Mouse (Mus musculus): ENCODE results near the gene Zfp609. TPM values are rescaled to one million over a fixed set of nuclear protein-coding genes. Genes with fewer than 3 reads are reported as not detected.

Gene Zfp609
- polyA plus RNA-seq (2014; fragmentation: Nextera tagmentation; extraction: Ambion mirVana), result 9.2 and 10.2 TPM in 2 replicates

- under 1% methylated on average over 57 of the region's 76 CpGs for WGBS
- H3K27ac ChIP-seq (replicated peaks; ENCODE audit: low read depth, low read length), result peak within 1 kb of the TSS; percentile 99
- H3K4me1 ChIP-seq (ENCODE audit: control insufficient read depth, insufficient read depth, low read length), result peaks cover 34% of the 10 kb centered on the region
These were observed at the start of gene Zfp609 for GRCm38 (mm10) chr9:65827344-65828015. Gene Zfp609, minus strand, starts transcription at chr9:65827564.

GRCm38 (mm10) chr9:65859656-65860055 is 32.3 kb upstream of the Zfp609 start:
- no peak overlapping the region for H3K4me3 ChIP-seq (replicated peaks; ENCODE audit: low read depth, low read length)
- WGBS, result 61% methylated on average over 1 of the region's 1 CpGs
- no peak overlapping the region for H3K27ac ChIP-seq (replicated peaks; ENCODE audit: low read depth, low read length)
- peaks cover 42% of the 10 kb centered on the region for H3K36me3 ChIP-seq (ENCODE audit: control insufficient read depth, insufficient read depth, low read length)
- no peak for DNase-seq
- H3K4me2 ChIP-seq (ENCODE audit: low read length), result no peak overlapping the region
- no peak overlapping the region for H3K9ac ChIP-seq (replicated peaks; ENCODE audit: low read length)
- no peaks in the 10 kb centered on the region for H3K4me1 ChIP-seq (ENCODE audit: control insufficient read depth, insufficient read depth, low read length)
- H3K27me3 ChIP-seq (ENCODE audit: control insufficient read depth, insufficient read depth, low read length), result no peaks in the 10 kb centered on the region
- ATAC-seq (ENCODE audit: low FRiP score, low TSS enrichment), result no peak
- no peaks in the 10 kb centered on the region for H3K9me3 ChIP-seq (ENCODE audit: control insufficient read depth, low read length)

More at GRCm38 (mm10) chr9:65827344-65828015, at the start of gene Zfp609:
- H3K9ac ChIP-seq (replicated peaks; ENCODE audit: low read length), result peak within 1 kb of the TSS; percentile 99
- ATAC-seq (ENCODE audit: low FRiP score, low TSS enrichment), result peak; percentile 82
- DNase-seq, result peak; percentile 98
- peak within 1 kb of the TSS; percentile 62 for H3K4me3 ChIP-seq (replicated peaks; ENCODE audit: low read depth, low read length)
- no peaks in the 10 kb centered on the region for H3K36me3 ChIP-seq (ENCODE audit: control insufficient read depth, insufficient read depth, low read length)
- H3K4me2 ChIP-seq (ENCODE audit: low read length), result peak within 1 kb of the TSS; percentile 76
- no peaks in the 10 kb centered on the region; the same call in 1 of the 2 replicates for H3K27me3 ChIP-seq (ENCODE audit: control insufficient read depth, insufficient read depth, low read length)
- no peaks in the 10 kb centered on the region for H3K9me3 ChIP-seq (ENCODE audit: control insufficient read depth, low read length)

DNA sequence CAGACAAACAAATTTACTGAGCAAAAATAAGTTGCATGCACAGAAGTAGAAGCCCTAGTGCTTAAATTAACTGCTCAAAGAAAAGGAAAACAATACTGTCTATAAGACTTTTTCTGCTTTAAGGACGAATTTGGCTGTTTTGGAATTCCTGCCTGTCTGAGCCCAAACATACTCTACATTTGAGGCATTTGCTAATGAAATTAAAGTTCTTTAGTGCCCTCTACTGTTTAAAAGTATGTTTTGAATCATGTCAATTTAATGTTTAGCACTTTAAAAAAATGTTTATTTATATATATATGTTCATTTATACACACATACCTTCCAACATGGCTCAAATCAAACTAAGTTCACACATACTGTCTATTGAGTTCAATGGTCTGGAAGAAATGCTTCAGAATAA is 22.8 kb upstream of the Zfp609 start:
- H3K4me2 ChIP-seq (ENCODE audit: low read length), result no peak overlapping the region
- H3K27me3 ChIP-seq (ENCODE audit: control insufficient read depth, insufficient read depth, low read length), result no peaks in the 10 kb centered on the region
- no peak overlapping the region for H3K27ac ChIP-seq (replicated peaks; ENCODE audit: low read depth, low read length)
- H3K36me3 ChIP-seq (ENCODE audit: control insufficient read depth, insufficient read depth, low read length), result peaks cover 27% of the 10 kb centered on the region
- no peak overlapping the region for H3K9ac ChIP-seq (replicated peaks; ENCODE audit: low read length)
- ATAC-seq (ENCODE audit: low FRiP score, low TSS enrichment) (no peak), DNase-seq (peak; percentile 77)
- WGBS, result 17% methylated on average over 1 of the region's 1 CpGs
- H3K4me3 ChIP-seq (replicated peaks; ENCODE audit: low read depth, low read length), result no peak overlapping the region
- H3K4me1 ChIP-seq (ENCODE audit: control insufficient read depth, insufficient read depth, low read length), result peaks cover 1% of the 10 kb centered on the region
- no peaks in the 10 kb centered on the region for H3K9me3 ChIP-seq (ENCODE audit: control insufficient read depth, low read length)

- no peak for ATAC-seq (ENCODE audit: low FRiP score, low TSS enrichment)
- H3K4me1 ChIP-seq (ENCODE audit: control insufficient read depth, insufficient read depth, low read length), result peaks cover 12% of the 10 kb centered on the region
- H3K27me3 ChIP-seq (ENCODE audit: control insufficient read depth, insufficient read depth, low read length), result no peaks in the 10 kb centered on the region
- no peaks in the 10 kb centered on the region for H3K9me3 ChIP-seq (ENCODE audit: control insufficient read depth, low read length)
- H3K4me3 ChIP-seq (replicated peaks; ENCODE audit: low read depth, low read length), result no peak overlapping the region
- no peak for DNase-seq
- no peak overlapping the region for H3K9ac ChIP-seq (replicated peaks; ENCODE audit: low read length)
- no peak overlapping the region for H3K4me2 ChIP-seq (ENCODE audit: low read length)
- peaks cover 19% of the 10 kb centered on the region for H3K36me3 ChIP-seq (ENCODE audit: control insufficient read depth, insufficient read depth, low read length)
- H3K27ac ChIP-seq (replicated peaks; ENCODE audit: low read depth, low read length), result no peak overlapping the region
These were observed 20.8 kb upstream of the Zfp609 start for GRCm38 (mm10) chr9:65848154-65848553.

DNA sequence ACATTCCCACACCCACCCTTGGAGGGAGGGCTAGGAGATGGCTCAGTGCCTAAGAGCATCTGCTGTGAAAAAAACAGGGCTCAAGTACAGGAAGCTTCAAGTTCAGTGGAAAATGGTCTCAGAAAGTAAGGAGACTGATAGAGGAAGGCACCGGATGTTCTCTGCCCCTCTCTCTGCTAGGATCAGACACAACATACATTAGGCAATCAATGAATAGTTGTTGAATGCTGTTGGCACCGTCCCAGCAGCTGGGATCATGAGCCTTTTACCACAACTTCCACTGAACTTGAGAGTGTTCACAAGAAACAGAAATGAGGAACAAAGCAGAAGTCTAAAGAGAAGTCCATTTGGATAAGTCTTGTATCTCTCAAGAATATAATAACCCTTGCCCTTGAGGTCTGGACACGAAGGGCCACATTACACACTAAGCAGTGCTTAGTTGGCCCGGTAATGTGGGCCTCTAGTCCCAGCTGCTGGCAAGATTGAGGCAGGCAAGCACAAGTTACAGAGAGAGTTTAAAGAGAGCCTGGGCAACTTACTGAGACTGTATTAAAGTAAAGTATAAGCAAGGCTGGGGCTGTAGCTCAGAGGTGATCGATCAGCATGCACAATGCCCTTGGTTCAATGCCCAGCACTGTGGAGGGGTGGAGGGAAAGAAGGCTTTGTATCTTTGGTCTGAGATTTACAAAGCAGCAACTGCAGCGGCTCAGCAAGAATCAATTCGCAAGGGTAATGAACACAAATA is 17.2 kb upstream of the Zfp609 start:
- Histone ChIP-seq H3K4me2 (ENCODE audit: low read length) (no peak overlapping the region), H3K36me3 (ENCODE audit: control insufficient read depth, insufficient read depth, low read length) (no peaks in the 10 kb centered on the region), H3K4me1 (ENCODE audit: control insufficient read depth, insufficient read depth, low read length) (peaks cover 12% of the 10 kb centered on the region), H3K9ac (replicated peaks; ENCODE audit: low read length) (0 out of 2 replicates have a peak overlapping the region, but pooled peaks have one; percentile 14), H3K27me3 (ENCODE audit: control insufficient read depth, insufficient read depth, low read length) (no peaks in the 10 kb centered on the region), H3K9me3 (ENCODE audit: control insufficient read depth, low read length) (no peaks in the 10 kb centered on the region), H3K4me3 (replicated peaks; ENCODE audit: low read depth, low read length) (no peak overlapping the region), H3K27ac (replicated peaks; ENCODE audit: low read depth, low read length) (peak overlapping the region; percentile 14)
- 53% methylated on average over 7 of the region's 7 CpGs for WGBS
- peak; percentile 56 for DNase-seq
- ATAC-seq (ENCODE audit: low FRiP score, low TSS enrichment), result no peak

DNA sequence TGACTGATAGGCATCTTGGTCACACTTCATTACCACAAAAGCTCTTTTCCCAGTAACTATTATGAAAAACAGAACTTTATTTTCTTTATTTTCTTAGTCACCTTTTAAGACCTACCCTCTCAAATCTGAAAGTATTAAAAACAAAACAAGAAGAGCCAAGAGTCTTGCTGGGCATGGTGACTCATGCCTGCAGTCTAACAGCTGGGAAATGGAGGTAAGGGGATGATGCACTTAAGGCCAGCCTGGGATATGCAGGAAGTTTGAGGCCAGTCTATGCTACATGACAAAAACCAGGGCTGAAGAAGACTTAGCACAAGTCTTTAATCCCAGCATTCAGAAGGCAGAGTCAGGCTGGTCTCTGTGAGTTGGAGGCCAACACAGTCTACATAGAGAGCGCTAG is 12.5 kb upstream of the Zfp609 start:
- peaks cover 8% of the 10 kb centered on the region for H3K4me1 ChIP-seq (ENCODE audit: control insufficient read depth, insufficient read depth, low read length)
- 100% methylated on average over 1 of the region's 1 CpGs for WGBS
- H3K4me3 ChIP-seq (replicated peaks; ENCODE audit: low read depth, low read length), result no peak overlapping the region
- H3K9ac ChIP-seq (replicated peaks; ENCODE audit: low read length), result no peak overlapping the region
- H3K27ac ChIP-seq (replicated peaks; ENCODE audit: low read depth, low read length), result no peak overlapping the region
- H3K27me3 ChIP-seq (ENCODE audit: control insufficient read depth, insufficient read depth, low read length), result no peaks in the 10 kb centered on the region
- 0 out of 2 replicates have a peak, but pooled peaks cover 8% of the 10 kb centered on the region for H3K36me3 ChIP-seq (ENCODE audit: control insufficient read depth, insufficient read depth, low read length)
- H3K4me2 ChIP-seq (ENCODE audit: low read length), result no peak overlapping the region
- DNase-seq, result no peak
- no peaks in the 10 kb centered on the region for H3K9me3 ChIP-seq (ENCODE audit: control insufficient read depth, low read length)
- no peak for ATAC-seq (ENCODE audit: low FRiP score, low TSS enrichment)

GRCm38 (mm10) chr9:65836916-65837315 is 9.6 kb upstream of the Zfp609 start:
- Histone ChIP-seq H3K4me2 (ENCODE audit: low read length) (no peak overlapping the region), H3K27ac (replicated peaks; ENCODE audit: low read depth, low read length) (no peak overlapping the region), H3K9me3 (ENCODE audit: control insufficient read depth, low read length) (no peaks in the 10 kb centered on the region), H3K4me1 (ENCODE audit: control insufficient read depth, insufficient read depth, low read length) (0 out of 2 replicates have a peak, but pooled peaks cover 7% of the 10 kb centered on the region), H3K27me3 (ENCODE audit: control insufficient read depth, insufficient read depth, low read length) (no peaks in the 10 kb centered on the region), H3K36me3 (ENCODE audit: control insufficient read depth, insufficient read depth, low read length) (0 out of 2 replicates have a peak, but pooled peaks cover 8% of the 10 kb centered on the region), H3K4me3 (replicated peaks; ENCODE audit: low read depth, low read length) (no peak overlapping the region), H3K9ac (replicated peaks; ENCODE audit: low read length) (no peak overlapping the region)
- DNase-seq (no peak), ATAC-seq (ENCODE audit: low FRiP score, low TSS enrichment) (no peak)

- DNase-seq, result peak; percentile 59
- Histone ChIP-seq H3K36me3 (ENCODE audit: control insufficient read depth, insufficient read depth, low read length) (0 out of 2 replicates have a peak, but pooled peaks cover 8% of the 10 kb centered on the region), H3K4me2 (ENCODE audit: low read length) (no peak overlapping the region), H3K9ac (replicated peaks; ENCODE audit: low read length) (no peak overlapping the region), H3K4me1 (ENCODE audit: control insufficient read depth, insufficient read depth, low read length) (0 out of 2 replicates have a peak, but pooled peaks cover 7% of the 10 kb centered on the region), H3K27ac (replicated peaks; ENCODE audit: low read depth, low read length) (no peak overlapping the region), H3K9me3 (ENCODE audit: control insufficient read depth, low read length) (no peaks in the 10 kb centered on the region), H3K27me3 (ENCODE audit: control insufficient read depth, insufficient read depth, low read length) (no peaks in the 10 kb centered on the region), H3K4me3 (replicated peaks; ENCODE audit: low read depth, low read length) (no peak overlapping the region)
- 63% methylated on average over 10 of the region's 10 CpGs for WGBS
- ATAC-seq (ENCODE audit: low FRiP score, low TSS enrichment), result no peak
These were observed 7.4 kb upstream of the Zfp609 start for GRCm38 (mm10) chr9:65834628-65835354.

Data from midbrain, embryonic 14.5 days (tissue).